Mouse (Mus musculus) right cerebral cortex, postnatal 14 days (tissue): ENCODE measurements at regions not wholly inside any gene's neighbourhood (a gene's known extent, or its start where the extent isn't known, plus 50 kb on each side); places are given as distances from the start of the nearest gene placed in this dataset.

Source experiments
- DNase-seq: peaks from one replicate; pipeline ENCODE4 v3.0.0; 2022

- no peak for DNase-seq
Measured at GRCm38 (mm10) chr1:177620501-177621099, 109.0 kb upstream of the 1700016C15Rik start.

- no peak for DNase-seq
Measured at GRCm38 (mm10) chr1:177621854-177622590, 107.6 kb upstream of the 1700016C15Rik start.

GRCm38 (mm10) chr1:177623304-177623726 is 106.3 kb upstream of the 1700016C15Rik start:
- DNase-seq, result no peak

- no peak for DNase-seq
Measured at GRCm38 (mm10) chr1:177623735-177624134, 105.9 kb upstream of the 1700016C15Rik start.

- DNase-seq, result no peak
Measured at GRCm38 (mm10) chr1:177627814-177628213, 101.8 kb upstream of the 1700016C15Rik start.

- no peak for DNase-seq
Measured at GRCm38 (mm10) chr1:177633966-177634602, 95.5 kb upstream of the 1700016C15Rik start.

- DNase-seq, result no peak
Measured at GRCm38 (mm10) chr1:177637061-177637460, 92.6 kb upstream of the 1700016C15Rik start.

GRCm38 (mm10) chr1:177638381-177638780 is 91.2 kb upstream of the 1700016C15Rik start:
- no peak for DNase-seq

GRCm38 (mm10) chr1:177639931-177640846 is 89.4 kb upstream of the 1700016C15Rik start:
- DNase-seq, result peak; percentile 30

GRCm38 (mm10) chr1:177642712-177643467 is 86.7 kb upstream of the 1700016C15Rik start:
- no peak for DNase-seq

GRCm38 (mm10) chr1:177643662-177644061 is 86.0 kb upstream of the 1700016C15Rik start:
- DNase-seq, result no peak

GRCm38 (mm10) chr1:177644214-177644613 is 85.4 kb upstream of the 1700016C15Rik start:
- DNase-seq, result no peak

- no peak for DNase-seq
Measured at GRCm38 (mm10) chr1:177645327-177645726, 84.3 kb upstream of the 1700016C15Rik start.

- no peak for DNase-seq
Measured at GRCm38 (mm10) chr1:177645897-177646535, 83.6 kb upstream of the 1700016C15Rik start.

GRCm38 (mm10) chr1:177647876-177648275 is 81.7 kb upstream of the 1700016C15Rik start:
- no peak for DNase-seq

- DNase-seq, result no peak
Measured at GRCm38 (mm10) chr1:177648974-177649373, 80.6 kb upstream of the 1700016C15Rik start.

- no peak for DNase-seq
Measured at GRCm38 (mm10) chr1:177651219-177651618, 78.4 kb upstream of the 1700016C15Rik start.

GRCm38 (mm10) chr1:177663163-177663562 is 66.5 kb upstream of the 1700016C15Rik start:
- DNase-seq, result no peak

- DNase-seq, result no peak
Measured at GRCm38 (mm10) chr1:177667041-177667791, 62.4 kb upstream of the 1700016C15Rik start.

- DNase-seq, result no peak
Measured at GRCm38 (mm10) chr1:177670576-177670975, 59.0 kb upstream of the 1700016C15Rik start.

GRCm38 (mm10) chr1:177676657-177677056 is 53.0 kb upstream of the 1700016C15Rik start:
- DNase-seq, result no peak
